ENCODE assay signal across 8 mouse cellular contexts in genomic region chr15:83122566-83123145, GRCm38 (mm10). TPM values are rescaled to one million over a fixed set of nuclear protein-coding genes. Genes with fewer than 3 reads are reported as not detected.
DNase-seq lines count a peak whose midpoint lies in the region; ATAC-seq and TF ChIP-seq lines count a peak whose summit lies in the region.

Rrp7a (minus strand) TSS chr15:83122801.

- no peak for TF ChIP-seq EP300 in lung, postnatal 0 days (IDR thresholded peaks at IDR 0.05)

- DNase-seq in MEL-GATA-1-ER (ENCODE audit: extremely low read depth, low read depth) = peak; percentile 40
- peak; percentile 89 for DNase-seq in cerebellum, adult 8-10 months
- DNase-seq in hindbrain, embryonic 10.5 days (ENCODE audit: low spot score) = peak; percentile 93
- peak; percentile 90 for DNase-seq in layer of hippocampus, adult 9-11 months
- DNase-seq in lung, postnatal 0 days (ENCODE audit: low spot score) = peak; percentile 92
- DNase-seq in ovary, postnatal 14 days (ENCODE audit: low spot score) = peak; percentile 91
- peak; percentile 88 for DNase-seq in thymus, postnatal 14 days

- peaks cover 13% of the 10 kb centered on the region for H3K4me1 ChIP-seq in hindbrain, embryonic 10.5 days (replicated peaks)
- peaks cover 4% of the 10 kb centered on the region; the same call in 1 of the 2 replicates for H3K4me1 ChIP-seq in lung, postnatal 0 days (ENCODE audit: insufficient read depth, low read depth, low read length)

- H3K4me2 ChIP-seq in lung, postnatal 0 days (replicated peaks; ENCODE audit: low read depth, low read length) = peak within 1 kb of the TSS; percentile 86

- peaks cover 61% of the 10 kb centered on the region for H3K36me3 ChIP-seq in hindbrain, embryonic 10.5 days
- peaks cover 19% of the 10 kb centered on the region for H3K36me3 ChIP-seq in lung, postnatal 0 days (ENCODE audit: insufficient read depth, low read length)

- H3K4me3 ChIP-seq in hindbrain, embryonic 10.5 days = peak within 1 kb of the TSS; percentile 92
- H3K4me3 ChIP-seq in lung, postnatal 0 days (ENCODE audit: low read depth, low read length) = peak within 1 kb of the TSS; percentile 91

- no peaks in the 10 kb centered on the region for H3K27me3 ChIP-seq in hindbrain, embryonic 10.5 days (ENCODE audit: insufficient read depth, poor library complexity, severe bottlenecking)
- no peaks in the 10 kb centered on the region for H3K27me3 ChIP-seq in lung, postnatal 0 days (replicated peaks; ENCODE audit: insufficient read depth, low read length)

- 12% methylated on average over 32 of the region's 32 CpGs for WGBS in hindbrain, embryonic 10.5 days
- 7% methylated on average over 32 of the region's 32 CpGs for WGBS in lung, postnatal 0 days

- H3K9me3 ChIP-seq in hindbrain, embryonic 10.5 days = no peaks in the 10 kb centered on the region
- H3K9me3 ChIP-seq in lung, postnatal 0 days (ENCODE audit: low read length) = no peaks in the 10 kb centered on the region

- peak within 1 kb of the TSS; percentile 58 for H3K9ac ChIP-seq in lung, postnatal 0 days (replicated peaks; ENCODE audit: low read depth)

- peak; percentile 96 for ATAC-seq in frontal cortex, adult (ENCODE audit: low TSS enrichment)
- peak; percentile 96 for ATAC-seq in lung, postnatal 0 days

- TF ChIP-seq CTCF in lung, postnatal 0 days (IDR thresholded peaks at IDR 0.05) = no peak

- peak within 1 kb of the TSS; percentile 89 for H3K27ac ChIP-seq in hindbrain, embryonic 10.5 days
- H3K27ac ChIP-seq in lung, postnatal 0 days (ENCODE audit: low read length) = peak within 1 kb of the TSS; percentile 69

RNA-seq across cellular contexts. Expression of gene Rrp7a, which starts in this region (rescaled TPM):
- 85.3 and 85.4 TPM in 2 replicates for polyA plus RNA-seq in hindbrain, embryonic 10.5 days (2016; fragmentation: Nextera tagmentation; extraction: Ambion mirVana)
- polyA plus RNA-seq in lung, postnatal 0 days (2015; fragmentation: Nextera tagmentation; extraction: Ambion mirVana) = 38.2 and 40.2 TPM in 2 replicates

Comparison
In these comparisons a context has a peak if more than half of its experiments do, and no peak if none do; other contexts are left out.
1. Peak in every context shown above with its lines: DNase-seq, ATAC-seq, H3K4me3 ChIP-seq and H3K27ac ChIP-seq.
2. DNase-seq: peak in every context shown above with its lines; median percentile 93 in hindbrain, embryonic 10.5 days; 92 in lung, postnatal 0 days; 91 in ovary, postnatal 14 days; 90 in layer of hippocampus, adult 9-11 months; 89 in cerebellum, adult 8-10 months; 88 in thymus, postnatal 14 days; 40 in MEL-GATA-1-ER.